Mouse (Mus musculus): Measurements from ENCODE around the gene Gm42688.

Gene Gm42688

GRCm38 (mm10) chr6:83117165-83117438, 15.7 kb downstream of the Gm42688 start:
- DNase-seq (ENCODE audit: low read depth in 2 of 2, low spot score in 2 of 2) = no peak

- DNase-seq (ENCODE audit: low read depth in 2 of 2, low spot score in 2 of 2) = no peak
Measured at GRCm38 (mm10) chr6:83117616-83118015, 16.2 kb downstream of the Gm42688 start.

DNA sequence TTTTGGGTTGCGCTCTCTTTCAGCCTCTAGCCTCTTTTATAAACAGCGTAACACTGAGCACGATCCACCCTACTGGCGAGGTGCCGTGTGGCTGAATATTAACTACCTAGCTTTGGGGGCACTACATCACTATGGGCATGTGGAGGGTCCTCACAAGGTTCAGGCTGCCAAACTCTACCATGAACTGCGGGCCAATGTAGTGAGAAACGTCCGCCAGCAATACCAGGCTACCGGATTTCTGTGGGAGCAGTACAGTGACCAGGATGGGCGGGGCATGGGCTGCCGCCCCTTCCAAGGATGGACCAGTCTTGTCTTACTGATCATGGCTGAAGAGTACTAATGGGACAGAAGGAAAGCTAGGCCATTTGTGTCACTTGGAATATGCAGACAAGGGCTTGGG, 17.0 kb downstream of the Gm42688 start:
- DNase-seq (ENCODE audit: low read depth in 2 of 2, low spot score in 2 of 2) = no peak

DNA sequence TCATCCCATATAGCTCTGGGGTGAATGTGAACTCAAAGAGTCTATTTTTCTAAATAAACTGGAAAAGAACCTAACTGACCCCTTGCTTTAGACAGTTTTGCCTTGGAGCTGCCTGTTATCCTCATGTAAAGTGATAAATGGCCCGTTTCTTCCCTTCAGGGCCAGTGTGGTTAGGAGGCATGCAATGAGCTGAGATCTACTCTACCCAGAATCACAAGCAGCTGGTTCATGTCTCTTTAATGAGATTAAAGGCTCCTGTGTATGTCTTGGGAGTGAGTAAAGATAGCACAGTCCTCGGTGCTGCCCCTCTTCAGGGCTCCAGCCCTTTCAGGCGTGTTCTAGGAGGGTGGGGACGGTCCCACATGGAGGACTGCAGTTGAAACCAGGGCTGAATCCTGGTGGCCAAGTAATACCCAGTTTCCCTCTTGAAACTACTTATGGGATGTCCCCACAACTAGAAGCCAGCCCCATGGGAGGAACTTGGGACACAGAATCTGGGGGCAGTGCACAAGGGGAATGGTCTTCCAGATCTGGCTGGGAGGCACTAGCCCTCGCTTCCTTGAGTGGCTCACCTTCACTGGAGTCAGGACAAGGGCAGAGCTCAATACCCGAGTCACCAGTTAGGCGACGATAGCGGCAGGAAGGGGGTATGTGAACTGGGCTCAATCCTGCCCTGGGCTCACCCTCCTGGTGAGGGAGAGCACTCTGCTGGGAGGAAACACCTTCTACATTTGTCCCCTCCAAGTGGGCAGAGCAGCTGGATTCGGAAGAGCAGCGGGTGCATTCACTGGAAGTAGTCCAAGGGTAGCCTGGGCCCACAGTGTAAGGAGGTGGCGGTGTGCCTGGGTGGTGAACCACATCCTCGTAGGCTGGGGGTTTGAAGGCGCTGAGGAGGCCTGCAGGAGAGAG, 17.7 kb downstream of the Gm42688 start:
- peak in 1 of 2 experiments; percentile 29 for DNase-seq (ENCODE audit: low read depth in 2 of 2, low spot score in 2 of 2)

- no peak for DNase-seq (ENCODE audit: low read depth in 2 of 2, low spot score in 2 of 2)
Measured at GRCm38 (mm10) chr6:83119734-83120051, 18.3 kb downstream of the Gm42688 start.

- DNase-seq (ENCODE audit: low read depth in 2 of 2, low spot score in 2 of 2) = peak; percentile 87 to 89
Measured at GRCm38 (mm10) chr6:83120930-83121862, 19.8 kb downstream of the Gm42688 start, which contains the start of gene Wbp1. TSS of gene Wbp1 (minus strand) at chr6:83121559.

- no peak for DNase-seq (ENCODE audit: low read depth in 2 of 2, low spot score in 2 of 2)
Measured at GRCm38 (mm10) chr6:83121863-83122710, 20.7 kb downstream of the Gm42688 start.

GRCm38 (mm10) chr6:83122961-83123360, 21.5 kb downstream of the Gm42688 start:
- no peak for DNase-seq (ENCODE audit: low read depth in 2 of 2, low spot score in 2 of 2)

GRCm38 (mm10) chr6:83124851-83125312, 23.5 kb downstream of the Gm42688 start:
- DNase-seq (ENCODE audit: low read depth in 2 of 2, low spot score in 2 of 2) = peak; percentile 90 to 92

GRCm38 (mm10) chr6:83125331-83125730, 23.9 kb downstream of the Gm42688 start, which contains the start of gene Ino80b:
TSS of gene Ino80b (minus strand) at chr6:83125431.
- no peak for DNase-seq (ENCODE audit: low read depth in 2 of 2, low spot score in 2 of 2)

- DNase-seq (ENCODE audit: low read depth in 2 of 2, low spot score in 2 of 2) = no peak
Measured at GRCm38 (mm10) chr6:83127419-83127818, 26.0 kb downstream of the Gm42688 start.

DNA sequence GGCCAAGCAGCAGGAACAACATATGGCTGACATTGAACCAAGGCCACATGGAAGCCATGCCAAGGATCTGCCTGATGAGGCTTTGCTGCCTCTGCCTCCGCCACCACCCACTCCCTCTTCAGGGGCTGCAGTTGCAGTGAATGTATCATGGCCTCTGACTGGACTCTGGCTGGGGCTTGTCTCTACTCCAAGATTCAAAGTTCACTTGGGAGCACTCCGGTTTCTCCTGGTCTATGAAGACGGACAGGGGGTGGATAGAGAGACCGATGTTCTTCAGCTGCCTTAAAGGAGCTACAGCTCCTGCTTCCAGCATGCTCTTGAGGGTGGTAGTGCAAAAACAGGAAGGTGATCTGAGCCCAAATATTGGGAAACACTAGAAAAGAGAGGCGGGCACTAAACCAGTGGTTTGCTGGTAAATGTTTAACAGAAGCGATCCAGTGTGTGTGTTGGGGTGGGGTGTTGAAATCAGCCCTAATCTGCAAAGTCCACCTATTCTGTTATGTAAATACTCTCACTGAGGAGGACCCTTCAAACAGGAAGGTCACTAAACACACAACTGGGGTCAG, 30.1 kb downstream of the Gm42688 start:
- no peak for DNase-seq (ENCODE audit: low read depth in 2 of 2, low spot score in 2 of 2)

GRCm38 (mm10) chr6:83132176-83132919, 30.9 kb downstream of the Gm42688 start:
- DNase-seq (ENCODE audit: low read depth in 2 of 2, low spot score in 2 of 2) = no peak

DNA sequence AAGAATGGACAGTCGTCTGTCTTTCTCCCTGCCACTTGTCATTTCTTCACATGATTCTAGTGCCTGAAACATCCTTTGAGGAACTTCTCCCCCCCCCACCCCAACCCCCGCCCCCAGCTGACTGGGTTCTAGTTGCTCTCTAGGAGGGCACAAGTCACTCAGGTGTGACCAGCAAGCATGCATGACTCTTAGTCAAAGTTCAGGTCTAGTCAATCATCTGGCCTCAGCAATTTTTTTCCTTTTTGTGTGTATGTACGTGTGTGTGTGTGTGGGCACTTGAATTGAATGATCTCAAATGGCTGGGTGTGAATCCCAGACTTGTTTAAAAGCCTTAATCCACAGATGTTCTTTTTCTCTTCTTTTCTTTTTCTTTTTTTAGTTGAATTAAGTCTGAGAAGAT, 32.8 kb downstream of the Gm42688 start:
- DNase-seq (ENCODE audit: low read depth in 2 of 2, low spot score in 2 of 2) = no peak

- no peak for DNase-seq (ENCODE audit: low read depth in 2 of 2, low spot score in 2 of 2)
Measured at GRCm38 (mm10) chr6:83134951-83135513, 33.6 kb downstream of the Gm42688 start, which contains the start of gene Rtkn. TSS of gene Rtkn (plus strand) at chr6:83135463.

- no peak for DNase-seq (ENCODE audit: low read depth in 2 of 2, low spot score in 2 of 2)
Measured at GRCm38 (mm10) chr6:83135571-83136161, 34.2 kb downstream of the Gm42688 start.

DNA sequence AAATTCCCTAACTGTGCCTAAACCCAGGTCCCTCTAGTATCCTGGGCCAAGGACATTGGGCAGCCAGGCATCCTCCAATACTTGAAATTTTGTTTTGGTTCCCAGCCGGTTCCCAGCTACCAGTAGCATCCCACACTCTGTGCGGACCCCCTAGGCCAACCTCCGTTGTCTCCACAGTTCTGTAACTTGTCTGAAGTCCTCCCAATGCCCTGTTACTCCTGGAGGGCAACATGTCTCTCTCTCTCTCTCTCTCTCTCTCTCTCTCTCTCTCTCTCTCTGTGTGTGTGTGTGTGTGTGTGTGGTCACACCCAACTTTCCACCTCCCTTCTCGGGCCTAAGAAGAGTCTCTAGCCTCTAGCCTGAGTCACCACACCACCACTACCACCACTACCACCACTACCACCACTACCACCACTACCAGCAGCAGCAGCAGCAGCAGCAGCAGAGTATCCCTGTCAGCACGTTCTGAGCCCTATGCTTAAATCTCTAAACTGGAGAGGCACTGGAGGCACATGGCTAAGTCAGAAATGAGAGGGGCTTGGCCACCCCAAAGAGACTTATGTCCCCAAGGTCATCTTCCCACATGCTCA, 35.0 kb downstream of the Gm42688 start:
- no peak for DNase-seq (ENCODE audit: low read depth in 2 of 2, low spot score in 2 of 2)

- DNase-seq (ENCODE audit: low read depth in 2 of 2, low spot score in 2 of 2) = no peak
Measured at GRCm38 (mm10) chr6:83136881-83137575, 35.6 kb downstream of the Gm42688 start.
